Mouse (Mus musculus) midbrain, embryonic 13.5 days (tissue): ENCODE results near the gene Hmgb1. TPM values are rescaled to one million over a fixed set of nuclear protein-coding genes. Genes with fewer than 3 reads are reported as not detected.
A peak's percentile ranks its signal among the peaks of the same experiment; 100 is the strongest.
"Not testable (repeated sequence)": the region's sequence is repeated elsewhere in the genome, so short reads cannot be mapped to it uniquely, and the experiment has no call there.

ENCODE experiments used
- ATAC-seq: fragments of 200-750 bp; cut with Nextera tagmentation; 2 replicates; pipeline ENCODE4 v1.8.0; 2017; ENCODE audit warnings: mild to moderate bottlenecking, moderate TSS enrichment, moderate library complexity
- H3K27ac ChIP-seq: fragments of 300-500 bp; sonication (generic); 2 replicates; pipeline ENCODE4 v1.5.1; 2015; ENCODE audit warnings: inconsistent platforms, mild to moderate bottlenecking, moderate library complexity
- H3K27me3 ChIP-seq: fragments of 300-500 bp; sonication (generic); 2 replicates; pipeline ENCODE4 v1.6.1; 2015; ENCODE audit warnings: mild to moderate bottlenecking, inconsistent platforms
- H3K36me3 ChIP-seq: fragments of 300-500 bp; sonication (generic); 2 replicates; pipeline ENCODE4 v1.6.1; 2015; ENCODE audit warnings: mild to moderate bottlenecking, inconsistent platforms
- H3K4me1 ChIP-seq: fragments of 300-500 bp; sonication (generic); replicated peaks from 2 replicates; pipeline ENCODE4 v1.6.1; 2015; ENCODE audit warnings: inconsistent platforms
- H3K4me2 ChIP-seq: fragments of 300-500 bp; sonication (generic); replicated peaks from 2 replicates; pipeline ENCODE4 v1.6.1; 2015; ENCODE audit warnings: moderate library complexity, mild to moderate bottlenecking, inconsistent platforms
- H3K4me3 ChIP-seq: fragments of 300-500 bp; sonication (generic); replicated peaks from 2 replicates; pipeline ENCODE4 v1.5.1; 2015; ENCODE audit warnings: mild to moderate bottlenecking, inconsistent platforms
- H3K9ac ChIP-seq: fragments of 300-500 bp; sonication (generic); replicated peaks from 2 replicates; pipeline ENCODE4 v1.6.1; 2015; ENCODE audit warnings: mild to moderate bottlenecking, inconsistent platforms
- H3K9me3 ChIP-seq: fragments of 300-500 bp; sonication (generic); 2 replicates; pipeline ENCODE4 v1.6.1; 2016; ENCODE audit warnings: mild to moderate bottlenecking, inconsistent platforms
- WGBS: fragments of 180-500 bp; shearing (Covaris S2); methylation state at CpG from one replicate; pipeline ENCODE4 v1.1.7; 2015; 5-methylcytosine and 5-hydroxymethylcytosine counted together
- polyA plus RNA-seq: library from polyadenylated mRNA; unstranded; fragments of >200 nt; fragmentation: Nextera tagmentation; extraction: Ambion mirVana; gene quantifications from 2 replicates; pipeline ENCODE4 v1.2.1, GENCODE M21; 2015

The Hmgb1 gene
- polyA plus RNA-seq, 1 experiment from 2014 or later, result 1,097 TPM

GRCm38 (mm10) chr5:149162890-149163289 is 21.4 kb downstream of the Hmgb1 start:
- no peak for ATAC-seq
- H3K27ac ChIP-seq, result no peak overlapping the region
- no peak overlapping the region for H3K4me2 ChIP-seq
- H3K4me1 ChIP-seq, result no peaks in the 10 kb centered on the region
- H3K27me3 ChIP-seq, result no peaks in the 10 kb centered on the region
- H3K9me3 ChIP-seq, result no peaks in the 10 kb centered on the region
- no peak overlapping the region for H3K9ac ChIP-seq
- 83% methylated on average over 7 of the region's 7 CpGs for WGBS
- H3K36me3 ChIP-seq, result no peaks in the 10 kb centered on the region
- H3K4me3 ChIP-seq, result no peak overlapping the region

GRCm38 (mm10) chr5:149160469-149160868 is 23.8 kb downstream of the Hmgb1 start:
- Histone ChIP-seq H3K9ac (no peak overlapping the region), H3K4me2 (no peak overlapping the region), H3K27me3 (no peaks in the 10 kb centered on the region), H3K9me3 (no peaks in the 10 kb centered on the region), H3K4me1 (no peaks in the 10 kb centered on the region), H3K4me3 (no peak overlapping the region), H3K36me3 (no peaks in the 10 kb centered on the region), H3K27ac (no peak overlapping the region)
- WGBS, result 78% methylated on average over 4 of the region's 4 CpGs
- ATAC-seq, result no peak

GRCm38 (mm10) chr5:149159021-149159420 is 25.3 kb downstream of the Hmgb1 start:
- no peak overlapping the region for H3K4me3 ChIP-seq
- no peaks in the 10 kb centered on the region for H3K27me3 ChIP-seq
- H3K4me2 ChIP-seq, result no peak overlapping the region
- no peak overlapping the region for H3K9ac ChIP-seq
- H3K27ac ChIP-seq, result no peak overlapping the region
- no peaks in the 10 kb centered on the region for H3K4me1 ChIP-seq
- WGBS, result 95% methylated on average over 6 of the region's 6 CpGs
- H3K36me3 ChIP-seq, result no peaks in the 10 kb centered on the region
- H3K9me3 ChIP-seq, result no peaks in the 10 kb centered on the region
- ATAC-seq, result no peak

GRCm38 (mm10) chr5:149156886-149157563 is 27.3 kb downstream of the Hmgb1 start:
- WGBS, result 93% methylated on average over 18 of the region's 18 CpGs
- no peaks in the 10 kb centered on the region for H3K9me3 ChIP-seq

GRCm38 (mm10) chr5:149152774-149153155 is 31.5 kb downstream of the Hmgb1 start:
- Histone ChIP-seq H3K36me3 (no peaks in the 10 kb centered on the region), H3K4me1 (peaks cover 7% of the 10 kb centered on the region; the same call in 1 of the 2 replicates), H3K4me2 (no peak overlapping the region), H3K27me3 (no peaks in the 10 kb centered on the region), H3K9me3 (no peaks in the 10 kb centered on the region), H3K4me3 (no peak overlapping the region), H3K27ac (no peak overlapping the region), H3K9ac (no peak overlapping the region)
- WGBS, result 69% methylated on average over 12 of the region's 12 CpGs
- no peak for ATAC-seq

More at GRCm38 (mm10) chr5:149156886-149157563, 27.3 kb downstream of the Hmgb1 start:
- no peak overlapping the region for H3K27ac ChIP-seq
- no peak overlapping the region for H3K4me3 ChIP-seq
- no peak for ATAC-seq
- H3K36me3 ChIP-seq, result no peaks in the 10 kb centered on the region
- H3K4me1 ChIP-seq, result peaks cover 7% of the 10 kb centered on the region; the same call in 1 of the 2 replicates
- H3K9ac ChIP-seq, result no peak overlapping the region
- no peak overlapping the region for H3K4me2 ChIP-seq
- H3K27me3 ChIP-seq, result no peaks in the 10 kb centered on the region

- WGBS, result 51% methylated on average over 13 of the region's 13 CpGs
- H3K27me3 ChIP-seq, result no peaks in the 10 kb centered on the region
- H3K27ac ChIP-seq, result no peak overlapping the region
- no peaks in the 10 kb centered on the region for H3K9me3 ChIP-seq
- peaks cover 7% of the 10 kb centered on the region; the same call in 1 of the 2 replicates for H3K4me1 ChIP-seq
- no peaks in the 10 kb centered on the region for H3K36me3 ChIP-seq
- ATAC-seq, result no peak
- no peak overlapping the region for H3K4me2 ChIP-seq
- no peak overlapping the region for H3K4me3 ChIP-seq
- no peak overlapping the region for H3K9ac ChIP-seq
Measured at GRCm38 (mm10) chr5:149152063-149152773, 32.1 kb downstream of the Hmgb1 start.

GRCm38 (mm10) chr5:149150882-149151281 is 33.4 kb downstream of the Hmgb1 start:
- WGBS, result 90% methylated on average over 3 of the region's 3 CpGs
- no peak overlapping the region for H3K4me2 ChIP-seq
- H3K4me1 ChIP-seq, result peaks cover 7% of the 10 kb centered on the region; the same call in 1 of the 2 replicates
- no peak overlapping the region for H3K4me3 ChIP-seq
- no peaks in the 10 kb centered on the region for H3K9me3 ChIP-seq
- no peak overlapping the region for H3K9ac ChIP-seq
- H3K27me3 ChIP-seq, result no peaks in the 10 kb centered on the region
- H3K27ac ChIP-seq, result no peak overlapping the region
- H3K36me3 ChIP-seq, result no peaks in the 10 kb centered on the region
- no peak for ATAC-seq

- Histone ChIP-seq H3K4me1 (peaks cover 2% of the 10 kb centered on the region; the same call in 1 of the 2 replicates), H3K9me3 (no peaks in the 10 kb centered on the region), H3K4me3 (no peak overlapping the region), H3K4me2 (no peak overlapping the region), H3K27me3 (no peaks in the 10 kb centered on the region), H3K36me3 (no peaks in the 10 kb centered on the region), H3K27ac (no peak overlapping the region), H3K9ac (no peak overlapping the region)
- WGBS, result 85% methylated on average over 8 of the region's 8 CpGs
- no peak for ATAC-seq
Measured at GRCm38 (mm10) chr5:149147386-149148000, 36.8 kb downstream of the Hmgb1 start.

GRCm38 (mm10) chr5:149146691-149147090 is 37.6 kb downstream of the Hmgb1 start:
- H3K4me1 ChIP-seq, result no peaks in the 10 kb centered on the region
- 94% methylated on average over 7 of the region's 7 CpGs for WGBS
- no peak overlapping the region for H3K4me3 ChIP-seq
- H3K27me3 ChIP-seq, result no peaks in the 10 kb centered on the region
- no peak overlapping the region for H3K9ac ChIP-seq
- no peak for ATAC-seq
- H3K36me3 ChIP-seq, result no peaks in the 10 kb centered on the region
- no peak overlapping the region for H3K27ac ChIP-seq
- H3K4me2 ChIP-seq, result no peak overlapping the region
- H3K9me3 ChIP-seq, result no peaks in the 10 kb centered on the region

- H3K9ac ChIP-seq, result no peak overlapping the region
- no peak for ATAC-seq
- H3K4me3 ChIP-seq, result no peak overlapping the region
- H3K4me1 ChIP-seq, result no peaks in the 10 kb centered on the region
- H3K27ac ChIP-seq, result no peak overlapping the region
- no peaks in the 10 kb centered on the region for H3K27me3 ChIP-seq
- no peaks in the 10 kb centered on the region for H3K36me3 ChIP-seq
- no peaks in the 10 kb centered on the region for H3K9me3 ChIP-seq
- no peak overlapping the region for H3K4me2 ChIP-seq
- 85% methylated on average over 25 of the region's 25 CpGs for WGBS
Measured at GRCm38 (mm10) chr5:149143766-149144375, 40.4 kb downstream of the Hmgb1 start.

- H3K27me3 ChIP-seq, H3K9me3 ChIP-seq, H3K4me3 ChIP-seq, H3K4me2 ChIP-seq, H3K9ac ChIP-seq, H3K4me1 ChIP-seq, H3K36me3 ChIP-seq, H3K27ac ChIP-seq, ATAC-seq: not testable (repeated sequence)
- 96% methylated on average over 1 of the region's 1 CpGs for WGBS
Measured at GRCm38 (mm10) chr5:149141155-149141554, 43.1 kb downstream of the Hmgb1 start.

- Histone ChIP-seq H3K36me3 (no peaks in the 10 kb centered on the region), H3K4me2 (0 out of 2 replicates have a peak overlapping the region, but pooled peaks have one; percentile 11), H3K9ac (no peak overlapping the region), H3K9me3 (no peaks in the 10 kb centered on the region), H3K27me3 (no peaks in the 10 kb centered on the region), H3K27ac (no peak overlapping the region), H3K4me1 (no peaks in the 10 kb centered on the region), H3K4me3 (no peak overlapping the region)
- WGBS, result 55% methylated on average over 9 of the region's 9 CpGs
- no peak for ATAC-seq
Measured at GRCm38 (mm10) chr5:149140336-149140735, 44.0 kb downstream of the Hmgb1 start.
